Mouse (Mus musculus) midbrain, embryonic 13.5 days (tissue): ENCODE results near the gene Crebbp. TPM values are rescaled to one million over a fixed set of nuclear protein-coding genes. Genes with fewer than 3 reads are reported as not detected.

ENCODE experiments used
- ATAC-seq: fragments of 200-750 bp; cut with Nextera tagmentation; 2 replicates; pipeline ENCODE4 v1.8.0; 2017; ENCODE audit warnings: mild to moderate bottlenecking, moderate TSS enrichment, moderate library complexity
- H3K27ac ChIP-seq: fragments of 300-500 bp; sonication (generic); 2 replicates; pipeline ENCODE4 v1.5.1; 2015; ENCODE audit warnings: inconsistent platforms, mild to moderate bottlenecking, moderate library complexity
- H3K27me3 ChIP-seq: fragments of 300-500 bp; sonication (generic); 2 replicates; pipeline ENCODE4 v1.6.1; 2015; ENCODE audit warnings: mild to moderate bottlenecking, inconsistent platforms
- H3K36me3 ChIP-seq: fragments of 300-500 bp; sonication (generic); 2 replicates; pipeline ENCODE4 v1.6.1; 2015; ENCODE audit warnings: mild to moderate bottlenecking, inconsistent platforms
- H3K4me1 ChIP-seq: fragments of 300-500 bp; sonication (generic); replicated peaks from 2 replicates; pipeline ENCODE4 v1.6.1; 2015; ENCODE audit warnings: inconsistent platforms
- H3K4me2 ChIP-seq: fragments of 300-500 bp; sonication (generic); replicated peaks from 2 replicates; pipeline ENCODE4 v1.6.1; 2015; ENCODE audit warnings: moderate library complexity, mild to moderate bottlenecking, inconsistent platforms
- H3K4me3 ChIP-seq: fragments of 300-500 bp; sonication (generic); replicated peaks from 2 replicates; pipeline ENCODE4 v1.5.1; 2015; ENCODE audit warnings: mild to moderate bottlenecking, inconsistent platforms
- H3K9ac ChIP-seq: fragments of 300-500 bp; sonication (generic); replicated peaks from 2 replicates; pipeline ENCODE4 v1.6.1; 2015; ENCODE audit warnings: mild to moderate bottlenecking, inconsistent platforms
- H3K9me3 ChIP-seq: fragments of 300-500 bp; sonication (generic); 2 replicates; pipeline ENCODE4 v1.6.1; 2016; ENCODE audit warnings: mild to moderate bottlenecking, inconsistent platforms
- WGBS: fragments of 180-500 bp; shearing (Covaris S2); methylation state at CpG from one replicate; pipeline ENCODE4 v1.1.7; 2015; 5-methylcytosine and 5-hydroxymethylcytosine counted together
- polyA plus RNA-seq: library from polyadenylated mRNA; unstranded; fragments of >200 nt; fragmentation: Nextera tagmentation; extraction: Ambion mirVana; gene quantifications from 2 replicates; pipeline ENCODE4 v1.2.1, GENCODE M21; 2015

The Crebbp gene
- polyA plus RNA-seq, 1 experiment from 2014 or later, result 43.8 TPM

DNA sequence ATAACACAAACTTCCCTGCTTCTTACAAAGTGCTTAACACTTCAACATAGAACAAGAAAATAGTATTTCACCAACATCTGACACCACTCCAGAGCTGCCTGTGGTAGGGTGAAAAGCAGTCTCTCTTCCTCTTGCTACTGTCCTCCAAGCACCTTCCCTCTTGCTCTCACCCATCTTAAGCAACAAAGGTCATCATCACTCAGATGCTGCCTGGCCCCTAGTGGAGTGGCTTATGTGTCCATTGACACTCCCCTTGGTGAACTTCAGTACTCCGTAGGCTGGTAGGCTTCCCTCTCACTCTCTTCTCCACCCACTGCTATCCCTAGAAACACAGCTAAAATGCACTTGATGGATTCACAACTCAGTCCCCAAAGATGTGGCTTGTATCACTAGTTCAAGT, 3.5 kb downstream of the Crebbp start:
- Histone ChIP-seq H3K27me3 (peaks cover 4% of the 10 kb centered on the region; the same call in 1 of the 2 replicates), H3K27ac (no peak overlapping the region), H3K36me3 (no peaks in the 10 kb centered on the region), H3K4me3 (peak overlapping the region; percentile 14; the same call in 1 of the 2 replicates), H3K9ac (no peak overlapping the region), H3K4me2 (peak overlapping the region; percentile 29), H3K4me1 (peaks cover 60% of the 10 kb centered on the region), H3K9me3 (no peaks in the 10 kb centered on the region)
- WGBS, result 86% methylated on average over 1 of the region's 1 CpGs
- no peak for ATAC-seq

DNA sequence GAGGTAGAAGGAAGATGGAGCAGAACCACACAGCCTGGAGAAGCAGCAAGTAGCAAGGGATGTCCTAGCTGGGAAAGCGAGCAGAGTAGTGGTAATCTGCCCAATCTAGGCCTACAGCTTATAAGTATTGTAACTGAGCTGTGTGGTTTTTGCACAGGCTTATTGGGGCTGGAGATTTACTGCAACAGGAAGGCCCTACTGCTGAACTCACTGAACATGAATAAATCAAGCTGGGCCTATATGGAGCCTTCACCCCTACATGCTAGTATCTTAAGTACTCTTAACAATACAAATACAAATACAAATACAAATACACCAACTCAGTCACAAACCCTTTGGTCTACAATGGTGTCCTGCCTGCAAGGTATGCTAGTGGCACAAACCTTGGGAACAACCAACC, 10.2 kb downstream of the Crebbp start:
- Histone ChIP-seq H3K36me3 (no peaks in the 10 kb centered on the region), H3K27me3 (no peaks in the 10 kb centered on the region), H3K27ac (no peak overlapping the region), H3K4me2 (no peak overlapping the region), H3K4me3 (no peak overlapping the region), H3K9me3 (no peaks in the 10 kb centered on the region), H3K9ac (no peak overlapping the region), H3K4me1 (peaks cover 43% of the 10 kb centered on the region)
- no peak for ATAC-seq
- 96% methylated on average over 1 of the region's 1 CpGs for WGBS

DNA sequence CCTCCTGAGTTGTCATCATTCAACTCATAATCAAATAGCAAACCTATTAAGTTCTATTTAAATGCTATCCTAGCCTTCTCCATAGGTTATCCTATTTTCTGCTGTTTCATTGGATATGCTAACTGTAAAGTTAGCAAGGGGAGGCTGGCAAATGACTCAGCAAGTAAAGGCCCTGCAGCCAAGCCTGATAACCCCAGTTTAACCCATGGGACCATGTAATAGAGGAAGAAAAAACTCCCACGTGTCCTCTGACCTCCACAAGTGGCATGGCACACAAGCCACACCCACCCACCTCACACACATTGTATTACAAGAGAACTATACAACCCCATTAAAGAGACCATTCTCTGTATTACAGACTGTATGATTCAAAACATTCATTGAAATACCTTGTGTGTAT, 13.8 kb downstream of the Crebbp start:
- Histone ChIP-seq H3K4me3 (no peak overlapping the region), H3K4me1 (peaks cover 27% of the 10 kb centered on the region), H3K9ac (no peak overlapping the region), H3K27me3 (no peaks in the 10 kb centered on the region), H3K4me2 (no peak overlapping the region), H3K27ac (no peak overlapping the region), H3K36me3 (no peaks in the 10 kb centered on the region), H3K9me3 (no peaks in the 10 kb centered on the region)
- WGBS, result 64% methylated on average over 1 of the region's 1 CpGs
- ATAC-seq, result no peak

DNA sequence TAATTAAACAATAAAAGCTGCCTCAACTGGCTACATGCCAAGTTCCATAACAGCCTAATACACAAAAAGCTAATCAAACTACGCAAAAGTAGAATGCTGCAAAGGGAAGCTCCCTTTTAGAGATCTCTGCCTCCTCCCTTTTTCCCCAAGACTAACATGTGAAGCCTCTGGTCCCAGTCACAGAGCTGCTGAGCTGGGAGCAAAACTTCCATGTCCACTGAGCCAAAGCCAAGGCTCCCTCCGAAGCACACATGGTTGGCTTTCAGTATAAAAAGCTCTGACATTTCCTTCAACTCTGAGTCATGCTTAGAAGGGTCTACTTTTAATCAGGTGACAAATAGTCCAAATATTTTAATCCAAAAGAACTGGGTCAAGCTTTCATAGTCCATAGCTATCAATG, 14.2 kb downstream of the Crebbp start:
- WGBS, result 89% methylated on average over 2 of the region's 2 CpGs
- no peak overlapping the region for H3K9ac ChIP-seq
- H3K4me2 ChIP-seq, result no peak overlapping the region

DNA sequence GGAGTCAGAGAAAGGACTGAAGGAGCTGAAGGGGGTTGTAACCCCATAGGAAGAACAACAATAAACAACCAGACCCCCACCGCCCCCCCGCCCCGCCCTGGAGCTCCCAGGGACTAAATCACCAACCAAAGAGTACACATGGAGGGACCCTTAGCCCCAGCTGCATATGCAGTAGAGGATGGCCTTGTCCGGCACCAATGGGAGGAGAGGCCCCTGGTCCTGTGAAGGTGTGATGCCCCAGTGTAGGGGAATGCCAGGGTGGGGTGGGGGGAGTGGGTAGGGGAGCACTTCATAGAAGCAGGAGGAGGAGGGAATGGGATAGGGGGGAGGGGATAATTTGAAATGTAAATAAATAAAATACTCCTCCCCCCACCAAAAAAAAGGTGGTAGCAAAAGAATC, 15.8 kb downstream of the Crebbp start:
- no peak for ATAC-seq
- H3K9me3 ChIP-seq, result no peaks in the 10 kb centered on the region
- no peak overlapping the region for H3K4me3 ChIP-seq
- no peak overlapping the region for H3K27ac ChIP-seq
- 96% methylated on average over 4 of the region's 4 CpGs for WGBS
- H3K36me3 ChIP-seq, result 0 out of 2 replicates have a peak, but pooled peaks cover 3% of the 10 kb centered on the region
- no peak overlapping the region for H3K4me2 ChIP-seq
- no peaks in the 10 kb centered on the region for H3K27me3 ChIP-seq
- H3K4me1 ChIP-seq, result peaks cover 19% of the 10 kb centered on the region
- H3K9ac ChIP-seq, result no peak overlapping the region

More for the DNA sequence above, 14.2 kb downstream of the Crebbp start:
- no peaks in the 10 kb centered on the region for H3K36me3 ChIP-seq
- no peaks in the 10 kb centered on the region for H3K9me3 ChIP-seq
- H3K4me3 ChIP-seq, result no peak overlapping the region
- ATAC-seq, result no peak
- H3K27me3 ChIP-seq, result no peaks in the 10 kb centered on the region
- peaks cover 27% of the 10 kb centered on the region for H3K4me1 ChIP-seq
- H3K27ac ChIP-seq, result no peak overlapping the region

DNA sequence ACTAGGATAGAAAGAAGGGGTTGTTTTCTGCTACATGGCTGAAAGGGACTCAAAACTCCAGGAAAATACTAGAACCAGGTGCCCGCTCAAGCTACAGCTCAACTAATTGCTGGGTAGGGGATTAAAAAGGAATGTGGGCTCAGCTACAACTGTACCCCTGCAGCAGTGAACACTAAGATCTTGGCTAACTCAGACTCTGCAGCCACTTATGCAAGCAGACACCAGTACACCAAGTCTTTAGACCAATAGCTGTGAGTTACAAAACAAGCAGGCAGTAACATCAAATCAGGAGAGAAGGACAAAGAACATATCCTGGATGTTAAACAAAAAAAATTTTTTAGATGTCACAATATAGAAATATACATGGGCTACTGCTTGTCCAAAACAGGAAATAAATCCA, 23.6 kb downstream of the Crebbp start:
- H3K4me1 ChIP-seq, result 0 out of 2 replicates have a peak, but pooled peaks cover 4% of the 10 kb centered on the region
- no peaks in the 10 kb centered on the region for H3K9me3 ChIP-seq
- H3K27ac ChIP-seq, result no peak overlapping the region
- 0 out of 2 replicates have a peak, but pooled peaks cover 3% of the 10 kb centered on the region for H3K36me3 ChIP-seq
- no peak for ATAC-seq
- 92% methylated on average over 1 of the region's 1 CpGs for WGBS
- H3K9ac ChIP-seq, result no peak overlapping the region
- no peak overlapping the region for H3K4me3 ChIP-seq
- H3K4me2 ChIP-seq, result no peak overlapping the region
- no peaks in the 10 kb centered on the region for H3K27me3 ChIP-seq

DNA sequence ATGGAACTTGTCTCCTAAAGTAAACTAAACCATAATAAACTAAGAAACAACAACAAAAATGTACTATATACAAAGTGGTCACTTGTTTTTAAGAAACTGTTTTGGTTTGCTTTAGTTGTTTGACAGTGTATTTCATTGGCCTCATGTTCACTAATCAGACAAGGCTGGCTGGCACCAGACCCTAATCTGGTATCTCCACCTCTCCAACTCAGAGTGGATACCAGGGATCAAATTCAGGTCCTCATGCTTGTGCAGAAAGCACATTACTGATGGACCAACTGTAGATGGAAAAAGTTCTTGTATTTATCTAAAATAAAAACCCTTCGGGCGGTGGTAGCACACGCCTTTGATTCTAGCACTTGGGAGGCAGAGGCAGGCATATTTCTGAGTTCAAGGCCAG, 38.7 kb downstream of the Crebbp start:
- H3K27ac ChIP-seq, result no peak overlapping the region
- no peak overlapping the region for H3K4me2 ChIP-seq

DNA sequence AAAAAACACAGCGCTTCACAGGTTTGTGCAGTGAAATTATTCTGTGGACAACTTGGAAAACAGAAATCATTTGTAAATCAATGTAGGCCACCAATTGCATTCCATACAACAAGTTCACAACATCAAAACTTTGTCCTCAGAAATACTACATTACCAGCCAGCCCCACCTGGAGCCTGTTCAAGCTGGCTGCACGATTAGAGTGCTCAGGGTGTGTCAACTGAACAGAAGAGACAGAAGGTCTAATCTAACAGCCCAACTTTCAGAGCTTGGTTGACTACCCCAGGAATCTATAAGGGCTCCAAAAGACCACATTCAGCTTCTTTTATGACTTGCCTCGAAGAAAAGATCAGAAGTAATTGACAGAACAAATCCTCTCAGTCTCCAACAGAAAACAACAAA, 44.3 kb downstream of the Crebbp start:
- H3K27me3 ChIP-seq, result no peaks in the 10 kb centered on the region
- no peaks in the 10 kb centered on the region for H3K4me1 ChIP-seq
- no peak overlapping the region for H3K4me3 ChIP-seq
- no peak overlapping the region for H3K4me2 ChIP-seq
- H3K36me3 ChIP-seq, result peaks cover 14% of the 10 kb centered on the region
- no peaks in the 10 kb centered on the region for H3K9me3 ChIP-seq
- no peak overlapping the region for H3K27ac ChIP-seq
- no peak for ATAC-seq
- no peak overlapping the region for H3K9ac ChIP-seq
- WGBS, result 69% methylated on average over 3 of the region's 3 CpGs

More for the DNA sequence above, 38.7 kb downstream of the Crebbp start:
- peaks cover 26% of the 10 kb centered on the region for H3K36me3 ChIP-seq
- H3K4me3 ChIP-seq, result no peak overlapping the region
- H3K27me3 ChIP-seq, result no peaks in the 10 kb centered on the region
- H3K9me3 ChIP-seq, result no peaks in the 10 kb centered on the region
- no peak for ATAC-seq
- H3K4me1 ChIP-seq, result no peaks in the 10 kb centered on the region
- no peak overlapping the region for H3K9ac ChIP-seq
- WGBS, result 99% methylated on average over 3 of the region's 3 CpGs

DNA sequence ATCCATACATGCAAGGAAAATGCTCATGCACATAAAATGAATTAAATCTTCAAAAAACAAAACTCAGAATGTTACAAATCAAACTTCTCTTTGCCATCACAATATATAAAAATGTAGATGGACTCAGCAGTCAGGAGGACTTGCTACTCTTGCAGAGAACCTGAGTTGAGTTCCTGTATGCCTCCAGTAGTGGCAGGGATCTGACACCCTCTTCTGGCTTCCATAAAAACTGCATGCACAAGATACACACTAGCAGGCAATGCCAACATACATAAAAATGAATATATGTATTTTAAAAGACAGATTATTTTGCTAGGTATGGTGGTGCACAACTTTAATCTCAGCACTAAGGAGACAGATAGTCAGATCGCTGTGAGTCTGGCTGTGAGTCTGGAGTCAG, 45.3 kb downstream of the Crebbp start:
- WGBS, result 93% methylated on average over 1 of the region's 1 CpGs
- no peak overlapping the region for H3K9ac ChIP-seq
- H3K27me3 ChIP-seq, result no peaks in the 10 kb centered on the region
- no peaks in the 10 kb centered on the region for H3K4me1 ChIP-seq
- ATAC-seq, result no peak
- H3K27ac ChIP-seq, result no peak overlapping the region
- no peak overlapping the region for H3K4me3 ChIP-seq
- peaks cover 14% of the 10 kb centered on the region for H3K36me3 ChIP-seq
- no peak overlapping the region for H3K4me2 ChIP-seq
- no peaks in the 10 kb centered on the region for H3K9me3 ChIP-seq

DNA sequence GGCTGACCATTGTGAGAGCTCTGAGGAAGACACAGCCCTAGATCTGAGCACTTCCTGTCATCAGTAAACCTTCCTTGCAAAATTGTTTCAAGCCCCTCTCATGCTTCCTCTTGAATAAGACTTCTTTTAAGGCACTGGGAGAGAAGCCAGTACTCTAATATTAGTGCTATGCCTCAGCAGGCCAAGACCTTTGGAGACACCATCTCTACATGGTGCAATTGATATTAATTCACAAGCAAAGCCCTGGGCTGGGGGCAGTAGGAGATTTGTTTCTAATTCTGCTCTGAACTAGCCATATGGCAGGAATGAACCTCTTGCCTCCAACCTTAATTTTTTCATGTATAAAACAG, 52.9 kb downstream of the Crebbp start:
- Histone ChIP-seq H3K9me3 (no peaks in the 10 kb centered on the region), H3K27me3 (no peaks in the 10 kb centered on the region), H3K4me2 (no peak overlapping the region), H3K9ac (no peak overlapping the region), H3K36me3 (no peaks in the 10 kb centered on the region), H3K4me1 (0 out of 2 replicates have a peak, but pooled peaks cover 14% of the 10 kb centered on the region), H3K27ac (no peak overlapping the region), H3K4me3 (no peak overlapping the region)
- ATAC-seq, result no peak

DNA sequence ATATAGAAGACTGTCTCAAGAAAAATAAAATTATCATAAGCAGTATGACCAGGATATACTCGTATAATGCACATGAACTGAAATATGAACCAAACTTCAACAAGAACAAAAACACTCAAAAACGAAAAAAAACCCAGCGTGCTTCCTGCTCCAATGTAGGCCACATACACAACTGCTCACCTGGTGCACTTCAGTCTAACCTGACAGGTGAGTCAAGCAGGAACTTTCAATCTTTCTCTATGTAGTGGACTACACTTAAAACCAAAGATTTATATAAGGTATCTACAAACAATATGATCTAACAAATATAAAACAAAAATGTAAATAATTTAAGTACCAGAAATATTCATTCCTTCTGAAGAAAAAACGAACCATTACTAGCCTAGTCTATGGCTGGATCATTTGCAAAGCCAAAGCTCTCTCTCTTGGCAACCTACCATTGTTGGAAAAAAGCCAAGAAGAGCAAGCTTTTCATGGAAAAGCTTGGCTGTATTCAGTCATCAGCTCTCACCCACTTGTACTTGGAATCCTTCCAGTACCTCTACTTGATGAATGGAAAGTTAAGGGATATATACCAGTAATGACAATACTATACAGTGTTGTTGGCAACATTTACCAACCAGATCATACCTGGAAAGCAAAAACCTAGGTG, 53.4 kb downstream of the Crebbp start:
- Histone ChIP-seq H3K4me2 (no peak overlapping the region), H3K27me3 (no peaks in the 10 kb centered on the region), H3K4me1 (0 out of 2 replicates have a peak, but pooled peaks cover 14% of the 10 kb centered on the region), H3K27ac (no peak overlapping the region), H3K4me3 (no peak overlapping the region), H3K9me3 (no peaks in the 10 kb centered on the region), H3K9ac (no peak overlapping the region), H3K36me3 (no peaks in the 10 kb centered on the region)
- peak; percentile 14; the same call in 1 of the 2 replicates for ATAC-seq
- 89% methylated on average over 4 of the region's 4 CpGs for WGBS

DNA sequence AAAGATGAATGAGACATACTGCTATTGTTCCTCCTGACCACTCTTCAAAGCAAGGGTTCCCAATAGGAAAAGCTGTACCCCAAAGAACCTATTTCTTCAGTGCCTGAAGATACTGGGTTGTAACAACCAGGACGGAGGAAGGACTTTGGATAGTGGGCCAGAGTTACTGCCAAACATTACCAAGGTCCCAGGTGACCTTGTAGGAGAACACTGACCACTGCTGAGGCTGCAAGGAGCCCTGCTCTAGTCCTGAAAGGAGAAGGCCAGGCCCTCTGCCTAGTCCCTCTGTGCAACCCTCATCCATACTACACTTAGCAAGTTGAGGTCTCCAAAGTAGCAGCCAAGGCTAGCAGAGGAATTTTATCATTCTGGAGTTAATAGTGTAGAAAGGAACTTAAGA, 60.7 kb downstream of the Crebbp start:
- H3K4me1 ChIP-seq, result 0 out of 2 replicates have a peak, but pooled peaks cover 6% of the 10 kb centered on the region
- no peak for ATAC-seq
- H3K4me2 ChIP-seq, result no peak overlapping the region
- no peaks in the 10 kb centered on the region for H3K27me3 ChIP-seq
- no peak overlapping the region for H3K9ac ChIP-seq
- no peak overlapping the region for H3K4me3 ChIP-seq
- H3K36me3 ChIP-seq, result peaks cover 12% of the 10 kb centered on the region
- 97% methylated on average over 1 of the region's 1 CpGs for WGBS
- no peaks in the 10 kb centered on the region for H3K9me3 ChIP-seq
- no peak overlapping the region for H3K27ac ChIP-seq

DNA sequence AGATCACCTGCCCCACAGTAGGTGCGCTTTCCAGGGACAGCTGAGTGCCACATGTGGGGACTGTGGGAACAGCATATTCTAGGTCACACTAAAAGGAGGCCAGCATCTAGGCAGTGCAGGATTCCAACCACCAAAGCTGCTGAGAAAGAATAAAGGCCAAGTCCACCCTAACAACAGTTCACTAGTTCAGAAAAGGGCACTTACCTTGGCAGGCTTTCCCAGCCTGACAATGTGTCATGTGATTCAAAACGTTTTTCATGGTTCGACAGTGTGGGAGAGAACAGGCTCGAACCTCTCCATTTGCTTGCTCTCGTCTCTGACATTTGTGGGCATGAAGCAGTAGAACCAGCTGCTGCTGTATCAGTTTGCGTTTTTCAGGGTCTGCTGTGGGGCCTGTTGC, 75.3 kb downstream of the Crebbp start:
- Histone ChIP-seq H3K9ac (no peak overlapping the region), H3K4me2 (no peak overlapping the region), H3K4me3 (no peak overlapping the region), H3K9me3 (no peaks in the 10 kb centered on the region), H3K27me3 (no peaks in the 10 kb centered on the region), H3K36me3 (peaks cover 26% of the 10 kb centered on the region), H3K4me1 (no peaks in the 10 kb centered on the region), H3K27ac (no peak overlapping the region)
- ATAC-seq, result no peak
- 88% methylated on average over 6 of the region's 6 CpGs for WGBS
